Mouse (Mus musculus): ENCODE measurements around the gene Tulp1.
"Not testable (repeated sequence)": the region's sequence is repeated elsewhere in the genome, so short reads cannot be mapped to it uniquely, and the experiment has no call there.

Tulp1 gene

GRCm38 (mm10) chr17:28335267-28335666, 29.8 kb downstream of the Tulp1 start:
- no peak for DNase-seq

GRCm38 (mm10) chr17:28332915-28333546, 32.0 kb downstream of the Tulp1 start:
- DNase-seq = no peak

GRCm38 (mm10) chr17:28332113-28332914, 32.7 kb downstream of the Tulp1 start:
- DNase-seq = no peak

- DNase-seq = no peak
These were observed 33.5 kb downstream of the Tulp1 start for GRCm38 (mm10) chr17:28331241-28332112.

- DNase-seq = not testable (repeated sequence)
These were observed 34.4 kb downstream of the Tulp1 start for GRCm38 (mm10) chr17:28330590-28330989.

GRCm38 (mm10) chr17:28330232-28330546, 34.8 kb downstream of the Tulp1 start:
- no peak for DNase-seq

GRCm38 (mm10) chr17:28329503-28330231, 35.4 kb downstream of the Tulp1 start:
- DNase-seq = no peak

- DNase-seq = no peak
These were observed 36.1 kb downstream of the Tulp1 start for GRCm38 (mm10) chr17:28328946-28329345.

- peak; percentile 94 for DNase-seq
These were observed 36.6 kb downstream of the Tulp1 start, which contains the start of gene Rpl10a for GRCm38 (mm10) chr17:28328366-28328928. TSS of gene Rpl10a (plus strand) at chr17:28328471.

GRCm38 (mm10) chr17:28327673-28328325, 37.2 kb downstream of the Tulp1 start:
- peak; percentile 70 for DNase-seq

GRCm38 (mm10) chr17:28326951-28327350, 38.1 kb downstream of the Tulp1 start:
- no peak for DNase-seq

GRCm38 (mm10) chr17:28325751-28326150, 39.3 kb downstream of the Tulp1 start:
- no peak for DNase-seq

- not testable (repeated sequence) for DNase-seq
These were observed 40.6 kb downstream of the Tulp1 start for GRCm38 (mm10) chr17:28324416-28324815.

- DNase-seq = no peak
These were observed 41.2 kb downstream of the Tulp1 start for GRCm38 (mm10) chr17:28323786-28324185.

- DNase-seq = peak; percentile 55
These were observed 43.3 kb downstream of the Tulp1 start for GRCm38 (mm10) chr17:28321700-28322099.

- no peak for DNase-seq
These were observed 47.3 kb downstream of the Tulp1 start for GRCm38 (mm10) chr17:28317725-28318124.

- DNase-seq = no peak
These were observed 47.9 kb downstream of the Tulp1 start for GRCm38 (mm10) chr17:28317091-28317490.

GRCm38 (mm10) chr17:28316476-28316875, 48.5 kb downstream of the Tulp1 start:
- DNase-seq = no peak

GRCm38 (mm10) chr17:28315611-28316160, 49.3 kb downstream of the Tulp1 start:
- DNase-seq = no peak

GRCm38 (mm10) chr17:28313880-28314225, 51.2 kb downstream of the Tulp1 start:
- DNase-seq = no peak

GRCm38 (mm10) chr17:28313212-28313879, 51.7 kb downstream of the Tulp1 start, which contains the start of gene Fance:
TSS of gene Fance (plus strand) at chr17:28313519.
- peak; percentile 98 for DNase-seq
